Comparison of ENCODE assay signal across 8 mouse cellular contexts in genomic region chr8:70492664-70493640, GRCm38 (mm10). TPM values are rescaled to one million over a fixed set of nuclear protein-coding genes. Genes with fewer than 3 reads are reported as not detected.
DNase-seq lines count a peak whose midpoint lies in the region; ATAC-seq and TF ChIP-seq lines count a peak whose summit lies in the region.

Gene Crlf1 (plus strand): TSS chr8:70493158.

- peak within 1 kb of the TSS; percentile 50 for H3K9ac ChIP-seq in kidney, embryonic 16.5 days (replicated peaks; ENCODE audit: low read length)
- H3K9ac ChIP-seq in embryonic facial prominence, embryonic 12.5 days: peak within 1 kb of the TSS; percentile 73
- H3K9ac ChIP-seq in intestine, embryonic 16.5 days (ENCODE audit: low read depth, low read length): no peak within 1 kb of the TSS
- peak within 1 kb of the TSS; percentile 42; the same call in 1 of the 2 replicates for H3K9ac ChIP-seq in midbrain, postnatal 0 days (replicated peaks; ENCODE audit: low read length, poor library complexity, severe bottlenecking)

- DNase-seq in kidney, postnatal 14 days: no peak
- DNase-seq in midbrain, postnatal 0 days (ENCODE audit: low spot score): no peak
- DNase-seq in gastrocnemius, postnatal 25 days: no peak
- DNase-seq in thymus, postnatal 25 days: no peak
- DNase-seq in kidney, postnatal 10 days: no peak

- H3K27ac ChIP-seq in kidney, embryonic 16.5 days (ENCODE audit: low read length): no peak within 1 kb of the TSS
- H3K27ac ChIP-seq in embryonic facial prominence, embryonic 12.5 days: peak within 1 kb of the TSS; percentile 50; the same call in 1 of the 2 replicates
- H3K27ac ChIP-seq in intestine, embryonic 16.5 days (ENCODE audit: low read length): no peak within 1 kb of the TSS
- H3K27ac ChIP-seq in midbrain, postnatal 0 days (ENCODE audit: low read depth, low read length): no peak within 1 kb of the TSS

- WGBS in kidney, embryonic 16.5 days: under 1% methylated on average over 56 of the region's 93 CpGs
- WGBS in embryonic facial prominence, embryonic 12.5 days: under 1% methylated on average over 65 of the region's 93 CpGs
- under 1% methylated on average over 48 of the region's 93 CpGs for WGBS in intestine, embryonic 16.5 days
- under 1% methylated on average over 54 of the region's 93 CpGs for whole genome bisulfite sequencing in midbrain, postnatal 0 days

- TF ChIP-seq CTCF in midbrain, postnatal 0 days (IDR thresholded peaks at IDR 0.05): no peak

- no peaks in the 10 kb centered on the region for H3K9me3 ChIP-seq in kidney, embryonic 16.5 days (ENCODE audit: low read length)
- H3K9me3 ChIP-seq in embryonic facial prominence, embryonic 12.5 days: no peaks in the 10 kb centered on the region
- no peaks in the 10 kb centered on the region for H3K9me3 ChIP-seq in intestine, embryonic 16.5 days (ENCODE audit: control insufficient read depth, low read length)
- no peaks in the 10 kb centered on the region for H3K9me3 ChIP-seq in midbrain, postnatal 0 days (ENCODE audit: low read length)

- H3K36me3 ChIP-seq in kidney, embryonic 16.5 days (ENCODE audit: insufficient read depth, low read length): no peaks in the 10 kb centered on the region
- H3K36me3 ChIP-seq in embryonic facial prominence, embryonic 12.5 days: no peaks in the 10 kb centered on the region
- H3K36me3 ChIP-seq in intestine, embryonic 16.5 days (ENCODE audit: control insufficient read depth, insufficient read depth, low read length): no peaks in the 10 kb centered on the region
- H3K36me3 ChIP-seq in midbrain, postnatal 0 days (ENCODE audit: insufficient read depth, low read length): no peaks in the 10 kb centered on the region

- H3K27me3 ChIP-seq in kidney, embryonic 16.5 days (ENCODE audit: insufficient read depth, low read length): peaks cover 100% of the 10 kb centered on the region
- peaks cover 93% of the 10 kb centered on the region for H3K27me3 ChIP-seq in embryonic facial prominence, embryonic 12.5 days
- peaks cover 98% of the 10 kb centered on the region for H3K27me3 ChIP-seq in intestine, embryonic 16.5 days (replicated peaks; ENCODE audit: control insufficient read depth, insufficient read depth, low read length)
- peaks cover 90% of the 10 kb centered on the region for H3K27me3 ChIP-seq in midbrain, postnatal 0 days (ENCODE audit: insufficient read depth, low read length)

- ATAC-seq in kidney, embryonic 16.5 days (ENCODE audit: low FRiP score, low TSS enrichment): no peak
- ATAC-seq in embryonic facial prominence, embryonic 12.5 days (ENCODE audit: insufficient number of reproducible peaks, insufficient read depth, low FRiP score, low TSS enrichment): no peak
- ATAC-seq in intestine, embryonic 16.5 days: no peak
- ATAC-seq in midbrain, postnatal 0 days (ENCODE audit: low FRiP score): peak; percentile 31

- H3K4me1 ChIP-seq in kidney, embryonic 16.5 days (ENCODE audit: insufficient read depth, low read length): peaks cover 66% of the 10 kb centered on the region
- H3K4me1 ChIP-seq in embryonic facial prominence, embryonic 12.5 days: peaks cover 79% of the 10 kb centered on the region
- H3K4me1 ChIP-seq in intestine, embryonic 16.5 days (ENCODE audit: control insufficient read depth, insufficient read depth, low read length): peaks cover 39% of the 10 kb centered on the region
- H3K4me1 ChIP-seq in midbrain, postnatal 0 days (ENCODE audit: insufficient read depth, low read length): peaks cover 14% of the 10 kb centered on the region; the same call in 1 of the 2 replicates

- H3K4me3 ChIP-seq in kidney, embryonic 16.5 days (ENCODE audit: low read length): peak within 1 kb of the TSS; percentile 45
- H3K4me3 ChIP-seq in embryonic facial prominence, embryonic 12.5 days: peak within 1 kb of the TSS; percentile 57
- H3K4me3 ChIP-seq in intestine, embryonic 16.5 days (ENCODE audit: low read length): peak within 1 kb of the TSS; percentile 47
- H3K4me3 ChIP-seq in midbrain, postnatal 0 days (ENCODE audit: low read depth, low read length): peak within 1 kb of the TSS; percentile 35

- H3K4me2 ChIP-seq in kidney, embryonic 16.5 days (replicated peaks; ENCODE audit: low read depth, low read length): peak within 1 kb of the TSS; percentile 74
- peak within 1 kb of the TSS; percentile 86 for H3K4me2 ChIP-seq in embryonic facial prominence, embryonic 12.5 days (replicated peaks)
- peak within 1 kb of the TSS; percentile 79 for H3K4me2 ChIP-seq in intestine, embryonic 16.5 days (ENCODE audit: low read depth, low read length)
- peak within 1 kb of the TSS; percentile 67 for H3K4me2 ChIP-seq in midbrain, postnatal 0 days (ENCODE audit: low read depth, low read length, poor library complexity, severe bottlenecking)

RNA-seq across cellular contexts. Expression of gene Crlf1, which starts in this region (rescaled TPM):
- polyA plus RNA-seq in kidney, embryonic 16.5 days (2015; fragmentation: Nextera tagmentation; extraction: Ambion mirVana): 29.3 and 30.7 TPM in 2 replicates
- polyA plus RNA-seq in embryonic facial prominence, embryonic 12.5 days (2016; fragmentation: Nextera tagmentation; extraction: Ambion mirVana): 70.1 and 74.4 TPM in 2 replicates
- polyA plus RNA-seq in intestine, embryonic 16.5 days (2015; fragmentation: Nextera tagmentation; extraction: Ambion mirVana): 1.6 and 1.7 TPM in 2 replicates
- 4.1 and 4.3 TPM in 2 replicates for total RNA-seq in midbrain, postnatal 0 days (2014; rRNA removed)
- 9.4 and 10.9 TPM in 2 replicates for polyA plus RNA-seq in midbrain, postnatal 0 days (2015; fragmentation: Nextera tagmentation; extraction: Ambion mirVana)
- total RNA-seq in gastrocnemius, postnatal 25 days (2021): 1 to 10 TPM; 1.7 to 3.8 TPM
